Mouse (Mus musculus): ENCODE data around the gene Rbfox1. TPM values are rescaled to one million over a fixed set of nuclear protein-coding genes. Genes with fewer than 3 reads are reported as not detected.
A peak's percentile ranks its signal among the peaks of the same experiment; 100 is the strongest.

Rbfox1 gene
- total RNA-seq, 2 experiments from 2014 or later: 120 to 127 TPM

- intact Hi-C loops (cut with DNase I; ENCODE audit: low total_unique reads): no loop called here
- DNase-seq: no peak
Observed at GRCm38 (mm10) chr16:6414846-6415245, 529.7 kb downstream of the Rbfox1 start.

GRCm38 (mm10) chr16:6421623-6422145 is 536.5 kb downstream of the Rbfox1 start:
- intact Hi-C loops (cut with DNase I; ENCODE audit: low total_unique reads): no loop called here
- DNase-seq: no peak

- no peak for DNase-seq
- intact Hi-C loops (cut with DNase I; ENCODE audit: low total_unique reads): no loop called here
Observed at GRCm38 (mm10) chr16:6423878-6424409, 538.8 kb downstream of the Rbfox1 start.

GRCm38 (mm10) chr16:6424738-6425137 is 539.6 kb downstream of the Rbfox1 start:
- no peak for DNase-seq
- intact Hi-C loops (cut with DNase I; ENCODE audit: low total_unique reads): no loop called here

GRCm38 (mm10) chr16:6427292-6428281 is 542.4 kb downstream of the Rbfox1 start:
- DNase-seq: no peak
- intact Hi-C loops (cut with DNase I; ENCODE audit: low total_unique reads): no loop called here

GRCm38 (mm10) chr16:6430981-6431380 is 545.8 kb downstream of the Rbfox1 start:
- no peak for DNase-seq
- intact Hi-C loops (cut with DNase I; ENCODE audit: low total_unique reads): no loop called here

- no peak for DNase-seq
- intact Hi-C loops (cut with DNase I; ENCODE audit: low total_unique reads): no loop called here
Observed at GRCm38 (mm10) chr16:6436445-6436844, 551.3 kb downstream of the Rbfox1 start.

- no peak for DNase-seq
- intact Hi-C loops (cut with DNase I; ENCODE audit: low total_unique reads): no loop called here
Observed at GRCm38 (mm10) chr16:6448250-6448649, 563.1 kb downstream of the Rbfox1 start.

- intact Hi-C loops (cut with DNase I; ENCODE audit: low total_unique reads): no loop called here
- DNase-seq: no peak
Observed at GRCm38 (mm10) chr16:6455349-6455748, 570.2 kb downstream of the Rbfox1 start.

- intact Hi-C loops (cut with DNase I; ENCODE audit: low total_unique reads): no loop called here
- no peak for DNase-seq
Observed at GRCm38 (mm10) chr16:6479094-6479590, 594.0 kb downstream of the Rbfox1 start.

- DNase-seq: no peak
- intact Hi-C loops (cut with DNase I; ENCODE audit: low total_unique reads): no loop called here
Observed at GRCm38 (mm10) chr16:6479616-6480410, 594.7 kb downstream of the Rbfox1 start.

GRCm38 (mm10) chr16:6480411-6480728 is 595.2 kb downstream of the Rbfox1 start:
- intact Hi-C loops (cut with DNase I; ENCODE audit: low total_unique reads): no loop called here

GRCm38 (mm10) chr16:6483628-6484027 is 598.5 kb downstream of the Rbfox1 start:
- no peak for DNase-seq
- intact Hi-C loops (cut with DNase I; ENCODE audit: low total_unique reads): no loop called here

More at GRCm38 (mm10) chr16:6480411-6480728, 595.2 kb downstream of the Rbfox1 start:
- no peak for DNase-seq

GRCm38 (mm10) chr16:6485631-6486030 is 600.5 kb downstream of the Rbfox1 start:
- intact Hi-C loops (cut with DNase I; ENCODE audit: low total_unique reads): no loop called here
- no peak for DNase-seq

GRCm38 (mm10) chr16:6502219-6502618 is 617.1 kb downstream of the Rbfox1 start:
- intact Hi-C loops (cut with DNase I; ENCODE audit: low total_unique reads): no loop called here
- no peak for DNase-seq

GRCm38 (mm10) chr16:6503573-6504331 is 618.6 kb downstream of the Rbfox1 start:
- intact Hi-C loops (cut with DNase I; ENCODE audit: low total_unique reads): no loop called here
- DNase-seq: peak; percentile 7

- DNase-seq: no peak
- intact Hi-C loops (cut with DNase I; ENCODE audit: low total_unique reads): no loop called here
Observed at GRCm38 (mm10) chr16:6508924-6509323, 623.8 kb downstream of the Rbfox1 start.

- intact Hi-C loops (cut with DNase I; ENCODE audit: low total_unique reads): no loop called here
- DNase-seq: no peak
Observed at GRCm38 (mm10) chr16:6519474-6519873, 634.3 kb downstream of the Rbfox1 start.

- intact Hi-C loops (cut with DNase I; ENCODE audit: low total_unique reads): no loop called here
- no peak for DNase-seq
Observed at GRCm38 (mm10) chr16:6525507-6526170, 640.5 kb downstream of the Rbfox1 start.
